Mouse (Mus musculus) right cerebral cortex, postnatal 10 days (tissue): ENCODE measurements around the gene Gbp9.
A peak's percentile ranks its signal among the peaks of the same experiment; 100 is the strongest.
"Not testable (repeated sequence)": the region's sequence is repeated elsewhere in the genome, so short reads cannot be mapped to it uniquely, and the experiment has no call there.

Experiments
- DNase-seq, 2 experiments: peaks; one replicate each; pipeline ENCODE4 v3.0.0; 2021; ENCODE audit warnings: low spot score in 2 of 2

The Gbp9 gene

GRCm38 (mm10) chr5:105139409-105140088, at the start of gene Gbp9, which contains the start of the genes Gbp8 and Gbp4:
Gbp9 (minus strand) TSS chr5:105139539.
Gbp8 (minus strand) TSS chr5:105139540.
Gbp4 (minus strand) TSS chr5:105139586.
- not testable (repeated sequence) for DNase-seq

- DNase-seq, result no peak
Observed at GRCm38 (mm10) chr5:105181446-105181845, 42.1 kb upstream of the Gbp9 start.

- no peak for DNase-seq
Observed at GRCm38 (mm10) chr5:105156582-105156981, 17.2 kb upstream of the Gbp9 start.

- DNase-seq, result no peak
Observed at GRCm38 (mm10) chr5:105154049-105154448, 14.7 kb upstream of the Gbp9 start.

GRCm38 (mm10) chr5:105148062-105148461, 8.7 kb upstream of the Gbp9 start:
- DNase-seq, result not testable (repeated sequence)

GRCm38 (mm10) chr5:105146447-105146846, 7.1 kb upstream of the Gbp9 start:
- DNase-seq, result no peak

- not testable (repeated sequence) for DNase-seq
Observed at GRCm38 (mm10) chr5:105145731-105146130, 6.4 kb upstream of the Gbp9 start.

GRCm38 (mm10) chr5:105140089-105140810, 911 bp upstream of the Gbp9 start:
- DNase-seq, result not testable (repeated sequence)

GRCm38 (mm10) chr5:105138906-105139305, 433 bp downstream of the Gbp9 start:
- DNase-seq, result no peak

- not testable (repeated sequence) for DNase-seq
Observed at GRCm38 (mm10) chr5:105136706-105137304, 2.5 kb downstream of the Gbp9 start.

- peak; percentile 50 to 54 for DNase-seq
Observed at GRCm38 (mm10) chr5:105121731-105122130, 17.6 kb downstream of the Gbp9 start.

- DNase-seq, result no peak
Observed at GRCm38 (mm10) chr5:105115740-105116139, 23.6 kb downstream of the Gbp9 start.

GRCm38 (mm10) chr5:105114696-105115095, 24.6 kb downstream of the Gbp9 start:
- DNase-seq, result no peak

GRCm38 (mm10) chr5:105113656-105114055, 25.7 kb downstream of the Gbp9 start:
- no peak for DNase-seq

- DNase-seq, result peak; percentile 28 to 39
Observed at GRCm38 (mm10) chr5:105110271-105110852, 29.0 kb downstream of the Gbp9 start.

GRCm38 (mm10) chr5:105109775-105110174, 29.6 kb downstream of the Gbp9 start:
- DNase-seq, result not testable (repeated sequence)

GRCm38 (mm10) chr5:105105689-105106088, 33.6 kb downstream of the Gbp9 start:
- not testable (repeated sequence) for DNase-seq

GRCm38 (mm10) chr5:105081900-105082299, 57.4 kb downstream of the Gbp9 start:
- DNase-seq, result no peak

GRCm38 (mm10) chr5:105068356-105068755, 71.0 kb downstream of the Gbp9 start:
- not testable (repeated sequence) for DNase-seq

GRCm38 (mm10) chr5:105064443-105064842, 74.9 kb downstream of the Gbp9 start:
- not testable (repeated sequence) for DNase-seq

- DNase-seq, result no peak
Observed at GRCm38 (mm10) chr5:105063321-105063720, 76.0 kb downstream of the Gbp9 start.

- DNase-seq, result not testable (repeated sequence)
Observed at GRCm38 (mm10) chr5:105062403-105062802, 76.9 kb downstream of the Gbp9 start.
